Mouse (Mus musculus): ENCODE results near the gene Ccdc34.

Gene Ccdc34

GRCm38 (mm10) chr2:110017616-110018505, at the start of gene Ccdc34:
Gene Ccdc34, plus strand, starts transcription at chr2:110017817.
- peak; percentile 92 for DNase-seq (ENCODE audit: low read depth)

DNA sequence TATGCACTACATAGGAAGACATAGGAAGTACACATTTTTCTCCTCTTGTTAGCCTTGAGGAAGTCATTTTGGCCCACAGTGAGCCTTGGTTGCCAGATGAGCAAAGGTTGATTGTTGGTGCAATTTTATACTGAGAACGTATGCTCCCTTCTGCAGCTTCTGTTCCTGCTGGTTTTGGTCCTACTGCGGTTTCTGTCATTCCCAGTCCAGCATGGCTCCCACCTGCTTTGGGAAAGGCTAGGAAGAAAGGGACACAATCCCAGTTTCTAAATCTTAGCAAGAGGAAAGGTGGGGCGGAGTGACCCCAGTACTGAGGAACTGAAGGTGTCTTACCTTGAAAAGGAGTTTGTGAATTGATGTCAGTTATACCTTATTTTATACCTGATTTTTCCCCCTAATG, 48.2 kb upstream of the Ccdc34 start:
- DNase-seq (ENCODE audit: low read depth): no peak

GRCm38 (mm10) chr2:109969926-109970532, 47.6 kb upstream of the Ccdc34 start:
- DNase-seq (ENCODE audit: low read depth): no peak

GRCm38 (mm10) chr2:109970744-109971410, 46.7 kb upstream of the Ccdc34 start:
- no peak for DNase-seq (ENCODE audit: low read depth)

- DNase-seq (ENCODE audit: low read depth): no peak
Observed at GRCm38 (mm10) chr2:109972310-109972709, 45.3 kb upstream of the Ccdc34 start.

DNA sequence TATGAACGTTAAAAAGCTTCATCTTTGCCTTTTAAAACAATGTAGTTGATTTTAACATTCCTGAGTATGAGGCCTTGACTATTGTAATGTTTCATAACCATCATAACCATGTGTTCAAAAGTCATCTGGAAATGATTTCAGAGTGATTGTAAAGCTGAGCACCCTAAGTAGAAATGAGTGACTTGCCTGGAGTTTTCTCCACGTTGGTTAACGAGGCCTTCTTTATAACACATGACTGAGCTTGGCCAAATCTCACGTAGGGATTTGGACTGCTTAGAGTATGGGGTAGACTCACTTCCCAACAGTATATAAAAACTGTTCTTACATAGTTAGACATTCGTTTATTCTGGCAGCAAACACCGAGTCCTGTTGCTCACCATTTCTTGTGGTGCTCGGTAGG, 44.7 kb upstream of the Ccdc34 start:
- no peak for DNase-seq (ENCODE audit: low read depth)

- no peak for DNase-seq (ENCODE audit: low read depth)
Observed at GRCm38 (mm10) chr2:109974807-109975206, 42.8 kb upstream of the Ccdc34 start.

- no peak for DNase-seq (ENCODE audit: low read depth)
Observed at GRCm38 (mm10) chr2:109976181-109976580, 41.4 kb upstream of the Ccdc34 start.

- DNase-seq (ENCODE audit: low read depth): no peak
Observed at GRCm38 (mm10) chr2:109977322-109977721, 40.3 kb upstream of the Ccdc34 start.

GRCm38 (mm10) chr2:109979209-109979608, 38.4 kb upstream of the Ccdc34 start:
- DNase-seq (ENCODE audit: low read depth): no peak

- no peak for DNase-seq (ENCODE audit: low read depth)
Observed at GRCm38 (mm10) chr2:109983435-109983834, 34.2 kb upstream of the Ccdc34 start.

- no peak for DNase-seq (ENCODE audit: low read depth)
Observed at GRCm38 (mm10) chr2:109984930-109985329, 32.7 kb upstream of the Ccdc34 start.

GRCm38 (mm10) chr2:109985560-109985959, 32.1 kb upstream of the Ccdc34 start:
- DNase-seq (ENCODE audit: low read depth): no peak

DNA sequence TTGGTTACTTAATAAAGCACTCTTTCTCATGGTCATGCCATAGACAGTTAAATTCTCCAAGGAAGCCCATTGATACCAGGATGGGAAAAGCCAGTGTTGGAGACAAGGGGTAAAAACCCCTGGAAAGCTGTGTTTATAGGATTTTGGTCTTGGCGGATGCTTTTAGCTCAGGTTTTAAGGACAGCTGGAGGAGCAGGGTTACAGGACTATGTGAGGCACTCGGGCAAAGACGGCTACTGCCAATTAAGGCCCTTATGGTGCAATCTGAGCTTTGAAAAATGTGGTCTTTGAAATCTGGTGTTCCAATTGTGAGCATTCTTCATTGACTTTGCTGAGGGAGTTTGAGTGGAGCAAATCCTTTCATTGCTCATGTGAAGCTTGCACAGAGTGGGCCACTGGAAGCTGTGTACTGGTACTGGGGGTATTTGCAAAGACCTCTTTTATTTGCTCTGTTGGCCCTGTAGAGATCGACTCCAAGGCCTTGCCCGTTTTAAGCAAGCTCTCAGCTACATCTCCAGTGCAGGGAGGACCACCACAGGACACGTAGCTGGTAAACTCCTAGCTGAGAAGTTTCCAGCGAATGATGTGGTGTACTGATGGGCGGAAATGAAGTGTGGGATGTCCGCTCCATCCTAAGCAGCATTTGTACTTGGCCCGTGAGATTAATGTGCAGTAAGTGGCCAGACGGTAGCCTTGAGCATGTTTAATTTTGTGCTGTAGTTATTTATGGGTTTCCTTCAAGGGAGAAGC, 31.4 kb upstream of the Ccdc34 start:
- DNase-seq (ENCODE audit: low read depth): no peak

DNA sequence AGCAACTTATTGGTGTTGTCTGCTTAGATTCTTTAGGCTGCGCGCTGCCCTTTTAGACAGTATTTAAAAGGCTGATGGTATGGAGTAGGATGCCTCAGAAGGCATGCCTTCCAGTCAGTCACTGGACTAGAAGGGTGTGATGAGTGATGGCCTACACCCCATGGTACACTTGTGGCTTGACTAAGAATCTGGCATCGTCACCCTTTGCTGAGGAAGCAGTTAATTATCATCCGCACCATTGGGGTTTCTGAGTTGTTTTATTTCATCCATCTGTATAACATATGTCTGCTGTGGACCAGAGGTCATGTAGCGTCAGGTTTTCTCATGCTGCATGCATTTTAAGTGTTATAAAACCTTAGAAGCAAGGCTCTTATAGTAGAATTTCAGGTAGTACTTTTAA, 29.7 kb upstream of the Ccdc34 start:
- DNase-seq (ENCODE audit: low read depth): no peak

- DNase-seq (ENCODE audit: low read depth): no peak
Observed at GRCm38 (mm10) chr2:109989196-109989595, 28.4 kb upstream of the Ccdc34 start.

DNA sequence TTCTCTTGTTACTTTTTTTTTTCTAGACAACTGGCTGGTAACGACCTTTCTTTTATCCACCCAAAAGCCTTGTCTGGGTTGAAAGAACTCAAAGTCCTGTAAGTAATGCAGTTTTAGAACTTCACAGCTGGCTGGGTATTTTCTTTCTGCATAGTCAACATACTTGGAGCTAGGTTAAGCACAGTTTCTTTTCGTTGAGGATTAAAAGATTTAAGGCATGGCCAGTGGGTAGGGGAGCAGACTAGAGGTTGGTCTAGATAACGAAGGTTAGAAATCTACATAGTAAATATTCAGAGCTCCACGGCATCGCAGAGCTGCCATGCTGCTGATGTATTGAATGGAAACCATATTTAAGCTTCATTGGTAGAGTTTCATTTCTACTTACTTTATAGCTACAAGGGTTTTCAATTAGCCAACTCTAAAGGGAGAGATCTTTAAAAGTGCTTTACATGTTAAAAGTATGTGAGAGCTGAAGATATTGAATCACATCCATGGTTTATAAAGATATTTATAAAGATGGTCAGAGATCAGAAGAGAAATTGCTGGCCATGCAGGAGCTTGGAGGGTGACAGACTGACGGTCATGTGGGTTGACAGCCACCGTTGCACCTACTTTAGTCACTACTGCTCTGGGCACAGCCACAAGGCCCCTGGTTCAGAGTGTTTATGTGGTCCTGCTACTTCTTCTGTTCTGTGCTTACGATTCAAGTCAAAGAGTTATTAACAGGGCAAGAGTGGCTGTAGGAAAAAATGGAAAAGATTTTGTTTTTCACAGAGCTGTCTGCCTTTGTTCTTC, 27.7 kb upstream of the Ccdc34 start:
- DNase-seq (ENCODE audit: low read depth): no peak

DNA sequence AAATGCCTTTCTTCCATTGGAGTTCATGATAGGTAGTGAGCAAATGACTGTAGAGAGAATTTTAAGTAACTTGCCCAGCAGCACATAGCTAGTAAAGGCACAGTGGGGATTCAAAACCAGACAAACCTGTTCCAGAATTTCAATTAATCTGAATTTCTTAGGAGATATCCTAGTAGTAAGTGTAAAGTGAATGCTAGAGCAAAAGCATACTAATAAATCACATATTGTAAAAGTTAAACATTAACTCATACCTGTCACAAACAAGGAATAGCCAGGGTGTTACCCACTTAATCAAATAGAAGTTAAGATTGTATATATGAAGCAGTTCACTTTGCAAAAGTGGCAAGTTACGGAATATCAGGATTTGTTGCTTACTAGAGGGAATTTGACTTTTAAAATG, 25.9 kb upstream of the Ccdc34 start:
- DNase-seq (ENCODE audit: low read depth): no peak

- DNase-seq (ENCODE audit: low read depth): no peak
Observed at GRCm38 (mm10) chr2:109992448-109993073, 25.1 kb upstream of the Ccdc34 start.

DNA sequence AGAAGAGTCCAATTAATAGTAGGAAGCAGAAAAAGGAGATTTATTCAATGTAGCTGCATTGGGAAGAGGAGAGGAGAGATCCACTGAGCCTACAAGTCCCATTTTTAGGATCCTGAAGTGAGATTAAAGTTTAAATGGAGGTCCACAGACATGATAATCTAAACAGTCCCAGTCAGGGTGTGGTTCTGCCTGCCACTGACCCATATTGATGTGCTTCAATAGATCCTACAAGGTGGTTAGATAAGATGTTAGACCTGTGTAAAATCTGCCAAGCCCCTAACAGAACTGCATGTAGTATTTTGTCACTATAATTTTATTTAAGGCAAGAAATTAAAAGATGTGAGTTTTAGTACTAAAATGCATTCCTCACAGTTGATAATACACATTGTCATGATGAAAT, 24.2 kb upstream of the Ccdc34 start:
- DNase-seq (ENCODE audit: low read depth): no peak

DNA sequence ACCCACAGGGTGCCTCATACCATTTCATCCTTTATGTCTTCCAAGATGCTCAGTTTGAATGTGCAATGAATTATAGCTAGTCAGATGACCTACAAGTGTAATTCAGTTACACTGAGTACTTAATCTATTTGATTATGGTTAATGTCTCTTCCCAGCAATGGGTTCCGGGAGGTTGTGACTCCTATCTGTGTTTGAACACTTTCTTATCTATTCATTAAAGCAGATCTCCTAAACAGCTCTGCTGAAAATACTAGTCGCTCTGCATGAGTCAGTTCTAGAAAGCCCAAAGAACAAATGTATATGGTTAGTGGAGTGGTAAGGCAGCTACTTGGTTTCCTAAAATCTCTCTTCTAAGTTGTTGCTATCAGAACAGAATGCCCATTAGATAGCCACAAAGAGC, 22.6 kb upstream of the Ccdc34 start:
- DNase-seq (ENCODE audit: low read depth): no peak

Data from induced T-regulatory cell, adult 2 months (primary cell).